Mouse (Mus musculus) right cerebral cortex, postnatal 14 days (tissue): Measurements from ENCODE around the gene Pnkp.

Experiments
- DNase-seq: peaks from one replicate; pipeline ENCODE4 v3.0.0; 2022

The Pnkp gene

DNA sequence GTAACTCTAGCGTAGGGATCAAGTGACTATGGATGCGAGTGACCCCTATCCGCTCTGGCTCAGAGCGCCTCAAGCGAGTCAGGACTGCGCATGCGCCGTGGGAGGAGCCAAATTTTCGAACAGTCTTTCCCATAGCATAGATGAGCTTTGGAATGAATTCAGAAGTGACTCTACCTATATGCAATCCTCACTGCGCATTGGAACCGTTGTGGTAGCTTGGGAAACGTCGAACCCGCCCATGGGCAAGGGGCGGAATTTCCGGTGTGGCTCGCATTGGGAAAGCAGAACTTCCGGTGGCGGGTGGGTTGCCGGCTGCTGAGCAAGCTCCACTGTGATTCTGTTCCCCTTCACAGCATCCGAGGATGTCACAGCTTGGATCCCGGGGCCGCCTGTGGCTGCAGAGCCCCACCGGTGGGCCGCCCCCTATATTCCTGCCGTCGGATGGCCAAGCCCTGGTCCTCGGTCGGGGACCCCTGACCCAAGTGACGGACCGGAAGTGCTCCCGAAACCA is at the start of gene Pnkp:
TSS of gene Pnkp (plus strand) at position 98 of the 511 bp plus-strand sequence.
- peak; percentile 88 for DNase-seq

DNA sequence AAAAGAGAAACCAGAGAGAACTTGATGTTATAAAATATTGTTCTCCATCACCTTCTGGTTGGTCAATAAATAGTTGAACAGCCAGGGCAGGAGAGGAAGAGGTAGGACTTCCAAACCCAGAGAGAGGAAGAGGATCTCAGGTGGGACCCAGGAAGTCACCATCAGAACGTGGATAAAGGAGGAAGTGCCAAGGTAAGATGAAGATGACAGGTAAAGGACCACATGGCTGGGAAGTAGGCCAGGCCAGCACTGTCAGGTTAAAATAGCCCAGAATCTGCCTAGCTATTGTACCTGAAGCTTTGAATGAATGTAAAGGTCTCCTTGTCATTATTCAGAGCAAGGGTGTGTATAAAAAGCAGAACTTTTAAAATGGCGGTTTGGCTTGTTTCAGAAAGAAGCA is 48.0 kb upstream of the Pnkp start:
- DNase-seq = no peak

DNA sequence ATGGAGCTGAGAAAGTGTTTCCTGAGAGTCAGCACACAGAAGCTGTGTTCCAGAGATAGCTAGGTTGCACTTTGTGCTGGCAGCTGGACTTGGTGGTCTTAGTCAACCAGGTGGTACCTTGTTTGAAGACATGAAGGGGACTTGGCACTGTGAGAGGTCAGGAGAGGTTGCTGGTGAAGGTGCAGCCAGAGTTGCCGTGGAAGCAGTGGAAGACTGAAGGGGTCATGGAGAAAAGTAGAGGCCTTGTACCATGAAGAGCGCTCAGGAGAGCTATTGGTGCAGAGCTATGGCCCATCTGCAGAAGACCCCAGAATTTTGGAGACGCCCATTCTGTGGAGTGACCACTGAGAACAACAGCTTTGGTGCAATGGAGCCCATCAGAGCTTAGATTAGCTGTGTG is 47.5 kb upstream of the Pnkp start:
- no peak for DNase-seq

DNA sequence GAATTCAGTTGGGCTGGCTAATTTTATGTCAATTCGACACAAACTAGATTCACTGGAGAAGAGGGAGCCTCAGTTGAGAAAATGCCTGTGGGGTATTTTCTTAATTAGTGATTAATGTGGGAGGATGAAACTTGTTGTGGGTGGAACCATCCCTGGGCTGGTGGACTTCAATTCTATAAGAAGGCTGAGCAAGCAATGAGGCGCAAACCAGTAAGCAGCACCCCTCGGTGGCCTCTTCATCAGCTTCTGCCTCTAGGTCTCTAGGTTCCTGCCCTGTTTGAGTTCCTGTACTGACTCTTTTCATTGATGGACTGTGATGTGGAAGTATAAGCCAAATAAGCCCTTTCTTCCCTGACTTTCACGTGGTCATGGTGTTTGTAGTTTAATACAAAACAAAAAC is 46.6 kb upstream of the Pnkp start:
- no peak for DNase-seq

DNA sequence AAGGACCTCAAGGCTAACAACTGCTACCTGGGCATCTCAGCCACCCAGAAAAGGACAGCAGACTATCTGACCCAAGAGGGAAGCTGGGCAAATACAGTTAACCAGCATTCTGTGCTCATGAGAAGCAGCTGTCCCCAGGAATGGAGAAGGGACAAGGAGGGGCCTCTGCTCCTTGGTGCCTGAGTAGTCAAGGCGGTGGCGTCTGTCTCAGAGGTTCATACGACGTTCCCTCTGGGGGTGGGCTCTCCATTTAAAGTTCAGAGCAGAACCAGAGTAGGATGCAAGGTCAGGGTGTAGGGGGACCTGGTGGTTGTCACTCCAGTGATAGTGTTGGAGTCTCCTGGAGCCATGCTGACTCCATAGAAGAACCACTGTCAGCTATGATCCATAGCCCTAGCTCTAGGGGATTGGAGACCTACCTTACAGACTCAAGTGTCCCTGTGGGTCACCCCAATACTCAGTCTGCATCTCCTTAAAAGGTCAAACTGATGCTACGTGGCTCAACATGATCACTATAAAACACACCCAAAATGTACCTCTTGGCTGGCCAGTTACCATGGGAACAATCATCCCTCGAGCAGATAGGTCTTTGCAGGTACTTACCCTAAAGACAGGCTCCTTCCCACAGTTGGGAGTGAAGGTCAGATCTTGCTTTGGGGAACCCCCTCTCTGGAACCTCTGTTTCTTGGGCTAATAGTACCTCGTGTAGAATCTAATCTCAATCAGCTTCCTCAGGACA is 46.0 kb upstream of the Pnkp start:
- DNase-seq = no peak

DNA sequence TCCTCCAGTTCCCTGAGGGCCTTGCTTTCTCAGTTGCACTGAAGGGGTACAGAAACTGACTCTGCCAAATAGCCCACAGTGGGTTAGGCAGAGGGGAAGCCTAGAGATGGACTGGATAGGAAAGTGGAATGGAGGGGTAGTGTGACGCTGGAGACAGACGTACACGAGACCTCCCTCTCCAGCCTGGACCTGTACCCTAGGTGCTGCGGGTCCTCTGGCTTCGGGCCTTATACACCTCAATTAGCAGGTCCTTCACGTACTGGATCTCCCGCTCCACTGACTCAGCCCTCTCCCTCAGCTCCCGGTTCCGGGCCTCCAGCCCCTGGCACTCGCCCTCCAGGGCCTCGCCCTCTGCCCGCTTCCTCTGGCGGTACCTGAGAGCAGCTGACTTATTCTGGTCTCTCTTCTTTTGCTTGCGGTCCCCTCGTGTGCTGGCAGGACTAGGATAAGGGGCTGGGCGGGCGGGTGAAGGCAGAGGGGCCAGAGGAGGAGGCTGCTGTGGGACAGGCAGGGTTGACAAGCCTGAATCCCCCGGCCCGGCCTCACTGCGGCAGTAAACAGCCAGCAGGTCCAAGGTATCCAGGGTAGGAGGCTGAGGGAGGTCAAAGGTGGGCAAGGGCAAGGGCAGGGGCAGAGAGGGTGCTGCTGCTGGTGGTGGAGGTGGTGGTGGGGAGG is 44.2 kb upstream of the Pnkp start:
- DNase-seq = no peak

DNA sequence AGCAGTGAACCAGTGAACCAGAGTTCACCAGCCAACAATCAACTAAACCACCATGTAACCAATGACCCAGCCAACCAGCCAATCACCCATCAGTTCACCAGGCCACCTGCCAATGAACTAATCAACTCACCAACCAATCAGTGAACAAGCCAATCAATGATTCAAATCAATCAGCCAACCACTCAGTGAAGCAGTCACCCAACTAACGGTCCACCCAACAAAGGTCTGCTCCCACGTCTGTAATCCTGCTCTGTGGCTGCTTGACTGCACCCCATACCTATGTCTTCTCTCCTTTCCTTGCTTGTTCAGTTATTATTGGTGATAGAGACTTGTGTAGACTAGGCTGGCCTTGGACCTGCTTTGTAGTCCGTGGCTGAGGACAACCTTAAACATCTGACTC is 43.0 kb upstream of the Pnkp start:
- DNase-seq = no peak

DNA sequence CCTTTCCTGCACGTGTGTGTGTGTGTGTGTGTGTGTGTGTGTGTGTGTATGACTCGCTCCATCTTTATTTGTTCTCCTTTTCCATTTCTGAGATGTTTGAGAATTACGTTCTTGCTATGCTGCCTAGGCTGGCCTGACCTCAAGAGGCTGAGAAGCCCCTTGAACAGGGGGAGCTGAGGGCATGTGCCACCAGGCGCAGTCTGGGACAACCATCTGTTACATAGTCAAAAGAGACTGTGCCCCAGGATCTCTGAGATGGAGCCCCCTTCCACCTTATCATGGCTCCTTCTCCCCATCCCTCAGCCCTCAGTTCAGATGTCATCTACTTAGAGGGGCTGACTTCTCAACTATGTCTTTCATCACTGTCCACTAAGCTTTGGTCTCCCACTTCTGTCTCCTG is 42.5 kb upstream of the Pnkp start:
- no peak for DNase-seq

DNA sequence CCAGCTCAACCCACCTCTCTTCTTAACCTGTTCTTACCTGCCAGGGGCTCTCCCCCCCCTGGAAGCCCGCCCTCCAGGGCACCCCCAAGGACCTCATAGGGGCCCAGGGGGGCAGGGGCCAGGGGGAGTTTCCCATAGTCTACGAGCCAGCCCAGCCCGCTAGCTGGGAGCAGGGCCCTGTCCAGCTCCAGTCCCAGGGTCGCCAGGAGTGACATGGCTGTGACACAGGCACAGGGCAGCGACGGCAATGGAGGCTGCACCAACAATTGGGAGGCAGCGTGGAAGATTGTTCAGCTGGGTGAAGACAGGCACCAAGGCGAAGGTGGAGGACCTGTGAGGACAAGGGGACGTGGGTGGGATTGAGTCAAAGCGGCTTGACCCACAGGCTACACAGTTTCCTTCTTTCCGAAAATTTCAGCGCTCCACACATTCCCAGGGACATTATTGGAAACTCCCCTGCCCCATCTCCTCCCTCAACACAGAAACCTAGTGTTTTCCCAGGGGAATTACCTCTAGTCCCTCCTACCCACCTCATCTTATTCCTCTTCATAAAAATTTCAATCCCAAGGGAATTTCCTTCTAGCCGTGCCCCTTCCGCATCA is 41.9 kb upstream of the Pnkp start:
- DNase-seq = no peak

DNA sequence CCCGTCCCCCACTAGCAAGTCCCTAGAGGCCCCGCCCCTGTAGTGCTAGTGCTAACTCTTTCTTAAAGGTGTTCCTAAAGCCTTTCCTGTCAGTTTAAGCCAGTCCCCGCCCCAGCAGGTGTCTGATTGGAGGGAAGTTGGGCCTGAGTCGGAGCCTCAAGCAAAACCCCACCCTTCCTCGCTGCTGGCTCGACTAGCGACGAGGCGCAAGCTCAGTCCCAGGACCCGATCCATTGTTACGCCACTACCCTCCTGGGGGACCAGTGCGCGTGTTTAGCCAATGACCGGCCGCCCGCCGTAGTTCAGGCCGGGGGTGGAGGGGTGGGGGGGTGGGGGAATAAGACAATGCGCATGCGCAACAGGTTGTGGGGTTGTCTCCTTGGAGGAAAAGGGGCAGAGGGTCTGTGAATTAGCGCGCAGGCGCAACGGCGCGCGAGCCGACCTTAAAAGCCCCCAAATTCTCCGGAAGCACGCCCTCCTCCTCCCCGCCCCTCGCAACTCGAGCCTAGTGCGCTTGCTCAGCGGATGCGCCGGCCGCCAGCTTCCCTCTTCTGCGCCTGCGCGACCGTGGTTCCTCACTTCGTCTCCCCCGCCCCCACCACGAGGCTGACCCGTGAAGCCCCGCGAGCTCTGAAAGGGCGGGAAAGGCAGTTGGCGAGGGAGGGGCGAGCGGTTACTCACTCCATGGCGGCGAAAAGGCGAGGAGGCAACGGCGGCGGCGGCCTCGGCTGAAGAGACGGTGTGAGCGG is 41.0 kb upstream of the Pnkp start, which contains the start of the genes Nup62 and Il4i1:
TSS of gene Nup62 (plus strand) at position 368 of the 749 bp plus-strand sequence.
TSS of gene Il4i1 (plus strand) at position 667 of the 749 bp plus-strand sequence.
- peak; percentile 100 for DNase-seq

DNA sequence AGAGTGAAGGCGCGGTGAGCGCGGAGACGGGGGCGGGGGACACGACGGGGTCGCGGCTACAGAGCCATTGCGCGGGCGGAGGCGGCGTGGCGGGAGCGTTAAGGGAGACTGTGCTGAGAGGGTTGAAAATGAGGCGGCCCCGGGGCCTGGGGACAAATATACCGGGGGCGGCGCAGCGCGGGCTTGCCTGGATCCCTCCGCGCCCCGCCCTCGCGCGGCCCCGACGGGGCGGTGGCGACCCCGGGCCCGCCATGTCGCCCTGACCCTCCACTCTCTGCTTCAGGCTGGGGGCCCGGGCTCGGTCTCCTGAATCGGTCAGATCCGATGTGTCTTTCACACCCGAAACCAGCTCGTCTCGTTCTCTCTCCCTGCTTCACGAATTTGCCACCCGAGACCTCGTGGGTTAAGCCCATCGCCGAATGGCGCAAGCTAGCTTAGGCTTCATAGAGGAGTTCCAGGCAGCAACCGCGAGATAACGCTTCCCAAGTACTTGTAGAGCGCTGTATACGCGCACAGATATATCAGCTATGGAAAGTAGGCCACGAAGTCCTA is 40.4 kb upstream of the Pnkp start, which contains the start of gene Atf5:
TSS of gene Atf5 (minus strand) at position 189 of the 552 bp plus-strand sequence.
- no peak for DNase-seq

DNA sequence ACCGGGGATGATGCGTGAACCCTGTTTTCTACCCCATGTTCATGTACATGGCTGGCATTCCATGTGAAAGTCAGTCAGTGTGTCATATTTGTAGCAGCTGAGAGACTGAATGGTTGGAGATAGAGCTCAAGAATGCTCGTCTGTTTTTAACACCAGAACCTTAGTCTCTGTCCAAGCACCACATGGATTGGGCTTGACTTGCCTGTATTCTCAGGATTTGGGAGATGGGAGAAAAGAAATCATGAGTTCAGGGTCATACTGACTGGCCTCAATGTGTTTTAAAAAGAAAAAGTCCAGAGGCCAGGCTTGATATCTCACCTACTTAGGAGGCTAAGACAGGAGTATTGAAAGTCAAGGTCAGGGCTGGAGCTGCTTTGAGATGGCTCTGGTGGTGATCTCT is 39.5 kb upstream of the Pnkp start:
- DNase-seq = no peak

DNA sequence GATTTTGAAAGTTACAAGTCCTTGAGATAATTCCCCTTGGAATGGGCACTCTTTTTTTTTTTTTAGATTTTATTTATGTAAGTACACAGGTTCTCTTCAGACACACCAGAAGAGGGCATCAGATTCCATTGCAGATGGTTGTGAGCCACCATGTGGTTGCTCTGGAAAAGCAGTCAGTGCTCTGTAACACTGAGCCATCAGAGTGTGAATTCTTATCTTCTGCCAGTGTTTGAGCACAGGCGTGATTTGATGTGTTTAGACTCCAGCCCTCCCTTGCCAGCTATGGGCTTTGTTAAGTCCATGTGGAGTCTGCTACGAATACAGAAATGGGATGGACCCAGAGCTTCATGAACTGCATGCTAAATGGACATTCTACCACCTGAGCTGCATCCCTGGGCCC is 38.8 kb upstream of the Pnkp start:
- no peak for DNase-seq

DNA sequence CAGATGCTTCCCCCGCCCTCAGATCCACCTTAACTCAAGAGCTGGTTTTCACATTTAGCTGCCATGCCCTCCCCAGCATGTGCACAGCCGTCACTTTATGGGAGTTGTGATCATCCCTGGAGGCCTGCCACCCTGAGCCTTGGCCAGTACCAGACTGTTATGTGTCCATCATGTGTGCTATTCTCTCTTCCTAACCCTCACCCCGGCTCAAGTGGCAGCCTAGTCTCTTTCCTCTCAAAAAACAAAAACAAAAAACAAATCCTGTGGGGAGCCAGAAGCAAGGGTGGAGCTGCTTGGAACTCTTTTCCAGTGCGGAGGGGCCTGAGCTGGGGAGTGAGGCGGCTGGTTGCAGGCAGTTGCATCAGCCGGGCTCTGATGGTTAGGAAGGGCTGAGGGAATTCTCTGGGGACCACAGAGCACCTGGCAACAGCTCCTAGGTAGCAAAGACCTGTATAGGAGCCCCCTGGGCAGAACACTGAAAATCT is 38.1 kb upstream of the Pnkp start:
- DNase-seq = peak; percentile 42

DNA sequence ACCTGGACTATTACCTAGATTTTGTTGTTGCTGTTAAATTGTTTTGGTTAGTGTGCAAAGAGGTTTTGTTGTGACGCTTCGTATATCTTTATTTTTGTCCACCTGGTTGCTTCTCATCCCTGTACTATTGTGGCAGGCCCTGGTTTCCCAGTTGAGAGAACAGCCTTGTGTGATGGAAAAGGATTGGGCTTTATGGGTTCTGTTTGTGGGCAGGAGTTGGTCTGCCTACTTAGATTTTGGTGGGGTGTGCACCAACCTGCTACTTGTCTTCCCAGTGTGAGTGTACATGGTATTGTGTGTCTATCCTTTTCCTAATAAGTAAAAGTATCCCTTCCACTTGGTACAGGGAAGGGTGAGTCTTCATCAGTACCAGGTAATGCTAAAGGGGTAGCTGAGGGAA is 37.5 kb upstream of the Pnkp start:
- DNase-seq = no peak

DNA sequence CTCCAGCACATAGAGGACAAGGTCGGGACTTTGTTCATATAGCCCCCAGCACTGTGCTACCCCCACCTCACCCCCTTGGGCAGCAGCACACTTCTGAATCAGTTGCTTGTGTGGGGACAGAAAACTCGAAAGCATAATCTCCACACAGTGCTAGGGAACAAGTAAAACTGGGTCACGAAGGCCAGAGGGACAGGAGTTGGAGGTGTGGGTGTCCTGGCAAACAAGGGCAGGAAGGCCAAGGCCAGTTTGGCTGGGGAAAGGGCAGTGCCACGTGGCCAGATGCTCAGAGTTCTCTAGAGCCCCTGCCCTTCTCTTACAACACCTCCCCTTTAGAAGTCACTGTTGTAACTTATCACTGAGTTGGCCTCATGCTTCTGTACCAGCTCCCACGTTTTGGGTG is 37.1 kb upstream of the Pnkp start:
- DNase-seq = no peak

DNA sequence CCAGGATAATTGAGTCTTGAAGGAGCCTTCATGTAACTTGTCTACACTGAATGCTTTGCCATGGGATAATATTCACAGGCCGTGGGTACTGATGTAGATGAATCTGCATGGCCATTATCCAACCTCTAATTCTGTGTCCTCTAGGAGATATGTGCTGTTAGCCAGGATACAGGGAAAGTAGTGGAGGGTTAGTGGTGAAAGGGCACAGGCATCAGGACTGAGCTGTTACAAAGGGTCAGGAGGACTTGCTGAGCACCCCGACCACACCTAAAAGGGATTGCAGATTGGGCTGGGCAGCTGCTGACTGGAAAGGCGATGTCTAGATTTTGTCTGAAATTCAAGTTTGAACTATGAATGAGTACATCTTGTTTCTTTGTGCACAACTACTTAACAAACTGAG is 36.4 kb upstream of the Pnkp start:
- DNase-seq = no peak

DNA sequence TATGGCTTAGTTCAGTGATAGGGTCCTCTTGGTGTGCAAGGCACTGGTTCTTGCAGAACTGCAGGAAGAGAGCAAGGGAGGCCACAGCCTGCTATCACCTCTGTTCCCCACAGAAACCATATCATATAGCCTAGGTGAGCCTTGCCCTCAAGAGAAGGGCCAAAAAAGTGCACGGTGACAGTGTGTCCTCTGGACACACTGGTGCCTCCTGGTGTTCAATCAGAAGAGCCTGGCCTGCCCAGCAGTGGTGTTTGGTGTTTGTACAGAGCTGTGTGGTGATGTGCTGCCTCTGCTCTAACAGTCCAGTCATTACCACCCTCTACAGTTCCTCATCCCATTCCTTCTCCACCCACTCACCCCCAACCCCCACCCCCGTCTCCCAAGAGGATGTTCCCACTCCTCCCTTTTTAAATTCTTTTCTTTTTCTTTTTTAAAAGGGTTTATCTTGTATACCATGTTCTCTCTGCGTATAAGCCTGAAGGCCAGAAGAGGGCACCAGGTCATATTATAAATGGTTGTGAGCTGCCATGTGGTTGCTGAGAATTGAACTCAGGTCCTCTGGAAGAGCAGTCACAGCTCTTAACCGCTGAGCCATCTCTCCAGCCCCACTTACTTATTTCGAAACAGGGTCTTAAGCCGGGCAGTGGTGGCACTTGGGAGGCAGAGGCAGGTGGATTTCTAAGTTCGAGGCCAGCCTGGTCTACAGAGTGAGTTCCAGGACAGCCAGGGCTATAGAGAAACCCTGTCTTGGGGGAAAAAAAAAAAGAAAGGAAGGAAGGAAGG is 35.1 kb upstream of the Pnkp start:
- no peak for DNase-seq

DNA sequence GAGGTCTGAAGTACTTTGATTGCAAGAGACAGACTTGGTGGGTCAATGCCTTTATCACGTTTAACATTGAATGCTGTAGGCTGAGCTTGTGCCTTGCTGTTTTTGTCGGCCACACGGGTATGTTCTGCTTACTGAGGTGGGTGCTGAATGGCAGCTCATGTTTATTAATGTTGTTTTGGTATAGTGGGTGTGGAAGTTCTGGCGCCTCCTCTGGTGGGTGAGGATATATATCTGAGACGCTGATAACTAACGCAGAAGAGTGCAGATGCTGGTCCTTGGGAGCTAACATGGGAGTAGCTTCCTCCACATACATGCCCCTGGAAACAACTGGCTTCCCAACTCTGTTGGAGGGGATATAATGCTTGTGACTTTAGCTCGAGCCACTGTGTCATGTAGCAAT is 33.5 kb upstream of the Pnkp start:
- DNase-seq = no peak

DNA sequence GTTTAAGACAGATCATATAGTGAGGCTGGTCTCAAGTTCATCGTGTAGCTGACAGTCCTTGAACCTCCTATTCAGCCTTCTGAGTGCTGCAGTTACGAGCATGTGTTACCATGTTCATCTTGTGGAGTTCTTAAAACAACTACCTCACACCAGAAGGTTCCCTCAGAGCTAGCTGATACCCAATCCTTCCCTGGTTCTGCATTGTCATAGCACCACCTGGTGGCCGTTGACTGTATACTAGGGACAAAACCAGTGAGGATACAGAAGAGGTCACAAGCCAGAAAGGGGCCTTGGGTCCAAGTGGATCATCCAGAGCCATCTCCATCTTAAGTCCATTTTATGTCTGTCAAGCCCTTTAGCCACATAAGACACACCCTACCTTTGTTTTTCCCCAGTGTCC is 32.1 kb upstream of the Pnkp start:
- peak; percentile 85 for DNase-seq

DNA sequence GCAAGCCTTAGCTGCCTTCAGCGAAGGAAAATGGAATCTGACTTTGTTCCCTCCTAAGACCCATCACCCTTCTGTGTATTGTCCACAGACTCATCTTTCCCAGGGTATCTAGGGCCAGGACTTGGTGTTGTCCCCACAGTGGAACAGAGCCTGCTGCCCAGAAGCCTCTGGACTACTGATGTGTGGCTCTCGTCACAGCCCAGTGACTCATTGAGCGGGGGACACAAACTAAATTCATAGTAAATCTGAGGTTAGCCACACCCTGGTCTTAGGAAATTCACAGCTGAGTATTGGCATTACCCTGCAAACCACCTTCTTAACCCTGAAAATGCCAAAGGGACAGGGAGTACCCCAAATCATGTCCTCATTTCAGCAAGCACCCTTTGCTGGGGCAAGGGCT is 30.2 kb upstream of the Pnkp start:
- DNase-seq = no peak

DNA sequence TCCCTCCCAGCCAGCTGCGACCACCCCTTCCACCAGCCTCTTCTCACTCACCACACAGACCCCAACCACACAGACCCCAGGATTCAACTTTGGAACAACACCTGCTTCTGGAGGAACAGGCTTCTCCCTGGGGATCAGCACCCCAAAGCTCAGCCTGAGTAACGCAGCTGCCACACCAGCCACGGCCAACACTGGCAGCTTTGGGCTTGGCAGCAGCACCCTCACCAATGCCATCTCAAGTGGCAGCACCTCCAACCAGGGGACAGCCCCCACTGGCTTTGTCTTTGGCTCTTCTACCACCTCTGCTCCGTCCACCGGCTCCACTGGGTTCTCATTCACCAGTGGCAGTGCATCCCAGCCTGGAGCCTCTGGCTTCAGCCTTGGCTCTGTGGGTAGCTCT is 28.2 kb upstream of the Pnkp start:
- DNase-seq = no peak
